Mouse (Mus musculus): ENCODE measurements around the gene Myo9b.

Myo9b gene

GRCm38 (mm10) chr8:71406099-71407015, 133.8 kb downstream of the Myo9b start:
- peak; percentile 37 to 41 for DNase-seq (ENCODE audit: low read depth in 1 of 2, low spot score in 2 of 2)

- no peak for DNase-seq (ENCODE audit: low read depth in 1 of 2, low spot score in 2 of 2)
Observed at GRCm38 (mm10) chr8:71407441-71407840, 134.9 kb downstream of the Myo9b start.

DNA sequence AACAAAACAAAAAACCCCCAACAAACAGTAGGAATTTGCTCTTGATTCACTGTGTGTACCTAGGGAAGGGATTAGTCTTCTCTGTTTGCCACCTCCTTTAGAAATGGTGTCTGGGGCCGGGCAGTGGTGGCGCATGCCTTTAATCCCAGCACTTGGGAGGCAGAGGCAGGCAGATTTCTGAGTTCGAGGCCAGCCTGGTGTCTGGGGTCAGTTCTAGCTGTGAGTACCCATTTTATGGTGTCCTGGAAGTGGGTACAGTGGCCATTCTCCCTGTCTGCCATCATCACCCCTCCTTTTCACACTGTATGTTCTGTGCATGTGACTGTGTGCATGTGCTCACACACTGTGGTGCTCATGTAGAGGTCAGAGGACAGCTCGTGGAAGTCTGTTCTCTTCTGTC, 135.7 kb downstream of the Myo9b start:
- no peak for DNase-seq (ENCODE audit: low read depth in 1 of 2, low spot score in 2 of 2)

Data from monocyte, adult 2 months (primary cell).